Mouse (Mus musculus) forebrain, postnatal 0 days (tissue): ENCODE measurements around the gene Cer1. TPM values are rescaled to one million over a fixed set of nuclear protein-coding genes. Genes with fewer than 3 reads are reported as not detected.

ENCODE experiments used
- ATAC-seq: fragments of 200-750 bp; cut with Nextera tagmentation; 2 replicates; pipeline ENCODE4 v1.8.0; 2017; ENCODE audit warnings: mild to moderate bottlenecking, moderate library complexity
- DNase-seq: peaks from one replicate; pipeline ENCODE4 v3.0.0-alpha.2; 2015
- H3K27ac ChIP-seq: fragments of 300-500 bp; sonication (generic); 2 replicates; pipeline ENCODE4 v1.5.1; 2014; ENCODE audit warnings: low read depth, mild to moderate bottlenecking, antibody characterized with exemption, low read length, moderate library complexity, mixed read lengths
- H3K27me3 ChIP-seq: fragments of 300-500 bp; sonication (generic); 2 replicates; pipeline ENCODE4 v1.6.1; 2014; ENCODE audit warnings: mild to moderate bottlenecking, low read length, mixed read lengths; ENCODE audit not compliant: insufficient read depth
- H3K36me3 ChIP-seq: fragments of 300-500 bp; sonication (generic); 2 replicates; pipeline ENCODE4 v1.6.1; 2014; ENCODE audit warnings: mild to moderate bottlenecking, moderate library complexity; ENCODE audit not compliant: insufficient read depth
- H3K4me1 ChIP-seq: fragments of 300-500 bp; sonication (generic); 2 replicates; pipeline ENCODE4 v1.6.1; 2014; ENCODE audit warnings: antibody characterized with exemption; ENCODE audit not compliant: insufficient read depth
- H3K4me2 ChIP-seq: fragments of 300-500 bp; sonication (generic); 2 replicates; pipeline ENCODE4 v1.6.1; 2014; ENCODE audit warnings: low read depth, mild to moderate bottlenecking, moderate library complexity
- H3K4me3 ChIP-seq: fragments of 300-500 bp; sonication (generic); 2 replicates; pipeline ENCODE4 v1.5.1; 2014; ENCODE audit warnings: low read depth, low read length, mixed read lengths
- H3K9ac ChIP-seq: fragments of 300-500 bp; sonication (generic); 2 replicates; pipeline ENCODE4 v1.6.1; 2014; ENCODE audit warnings: mild to moderate bottlenecking
- H3K9me3 ChIP-seq: fragments of 300-500 bp; sonication (generic); 2 replicates; pipeline ENCODE4 v1.6.1; 2016; ENCODE audit warnings: low read length
- CTCF ChIP-seq: sonication (generic); IDR thresholded peaks from 2 replicates; pipeline ENCODE4 v1.5.1; 2016; ENCODE audit warnings: antibody characterized with exemption, control low read depth, low read depth
- WGBS: fragments of 180-500 bp; shearing (Covaris S2); extraction: QIAGEN DNeasy Blood & Tissue Kit; methylation state at CpG from one replicate; pipeline ENCODE4 v1.1.7; 2014; 5-methylcytosine and 5-hydroxymethylcytosine counted together
- polyA plus RNA-seq: library from polyadenylated mRNA; unstranded; fragments of >200 nt; fragmentation: Nextera tagmentation; extraction: Ambion mirVana; gene quantifications from 2 replicates; pipeline ENCODE4 v1.2.1, GENCODE M21; 2015
- total RNA-seq: library from RNA; depleted of rRNA; stranded (reverse); fragments of >200 nt; gene quantifications from 2 replicates; pipeline ENCODE4 v1.2.3, GENCODE M21; 2014; rRNA removed

Gene Cer1
- total and polyA plus RNA-seq, 2 experiments from 2014 or later, result 0.19 TPM; not detected in 1

GRCm38 (mm10) chr4:82856986-82857385, 28.0 kb downstream of the Cer1 start:
- Histone ChIP-seq H3K4me2 (no peak overlapping the region), H3K4me1 (no peaks in the 10 kb centered on the region; the same call in 1 of the 2 replicates), H3K36me3 (no peaks in the 10 kb centered on the region), H3K9me3 (no peaks in the 10 kb centered on the region), H3K9ac (no peak overlapping the region), H3K4me3 (no peak overlapping the region), H3K27me3 (no peaks in the 10 kb centered on the region), H3K27ac (no peak overlapping the region)
- 78% methylated on average over 3 of the region's 3 CpGs for WGBS
- ATAC-seq (no peak), DNase-seq (no peak)
- no peak for TF ChIP-seq CTCF

- H3K9ac ChIP-seq, result no peak overlapping the region
- no peaks in the 10 kb centered on the region for H3K27me3 ChIP-seq
- H3K36me3 ChIP-seq, result no peaks in the 10 kb centered on the region
- ATAC-seq, result no peak
- H3K4me3 ChIP-seq, result no peak overlapping the region
- WGBS, result 77% methylated on average over 2 of the region's 2 CpGs
- no peak overlapping the region for H3K4me2 ChIP-seq
- H3K9me3 ChIP-seq, result no peaks in the 10 kb centered on the region
- H3K27ac ChIP-seq, result no peak overlapping the region
- no peak for DNase-seq
- TF ChIP-seq CTCF, result no peak
- no peaks in the 10 kb centered on the region; the same call in 1 of the 2 replicates for H3K4me1 ChIP-seq
Measured at GRCm38 (mm10) chr4:82853809-82854208, 31.1 kb downstream of the Cer1 start.

GRCm38 (mm10) chr4:82848552-82849234, 36.3 kb downstream of the Cer1 start:
- Histone ChIP-seq H3K4me2 (no peak overlapping the region), H3K36me3 (peaks cover 9% of the 10 kb centered on the region; the same call in 1 of the 2 replicates), H3K4me3 (no peak overlapping the region), H3K9me3 (no peaks in the 10 kb centered on the region), H3K27me3 (no peaks in the 10 kb centered on the region), H3K4me1 (no peaks in the 10 kb centered on the region), H3K27ac (no peak overlapping the region), H3K9ac (no peak overlapping the region)
- TF ChIP-seq CTCF, result no peak
- ATAC-seq (no peak), DNase-seq (no peak)
- WGBS, result 55% methylated on average over 5 of the region's 5 CpGs

- WGBS, result 67% methylated on average over 3 of the region's 3 CpGs
- H3K9me3 ChIP-seq, result no peaks in the 10 kb centered on the region
- H3K4me1 ChIP-seq, result no peaks in the 10 kb centered on the region
- ATAC-seq, result no peak
- DNase-seq, result no peak
- no peak overlapping the region for H3K4me2 ChIP-seq
- H3K9ac ChIP-seq, result no peak overlapping the region
- peak; percentile 17; the same call in 1 of the 2 replicates for TF ChIP-seq CTCF
- H3K4me3 ChIP-seq, result no peak overlapping the region
- H3K27me3 ChIP-seq, result no peaks in the 10 kb centered on the region
- H3K36me3 ChIP-seq, result peaks cover 21% of the 10 kb centered on the region; the same call in 1 of the 2 replicates
- H3K27ac ChIP-seq, result no peak overlapping the region
Measured at GRCm38 (mm10) chr4:82837526-82838240, 47.3 kb downstream of the Cer1 start.

Other genes with a start within 250 kb of the Cer1 start
- gene Nfib, start 179.4 kb downstream of the Cer1 start, total RNA-seq, result 114 and 135 TPM in 2 replicates
- 40.2 and 69.0 TPM in 2 replicates for gene Nfib, start 179.4 kb downstream of the Cer1 start, polyA plus RNA-seq
- gene Zdhhc21, start 25.2 kb downstream of the Cer1 start, total RNA-seq, result 31.6 and 39.6 TPM in 2 replicates
- gene Zdhhc21, start 25.2 kb downstream of the Cer1 start, polyA plus RNA-seq, result 6.2 and 11.9 TPM in 2 replicates
- 4.3 and 5.3 TPM in 2 replicates for gene Frem1, start 167.2 kb upstream of the Cer1 start, total RNA-seq
- 0.97 and 1.2 TPM in 2 replicates for gene Frem1, start 167.2 kb upstream of the Cer1 start, polyA plus RNA-seq